Mouse (Mus musculus) spleen, adult 2 months (tissue): ENCODE data around the gene Trp53i13.

Experiments used
- CTCF ChIP-seq: fragments of 200-500 bp; IDR thresholded peaks from 2 replicates; pipeline ENCODE4 v1.5.1; 2011; ENCODE audit warnings: mild to moderate bottlenecking, inconsistent platforms; ENCODE audit not compliant: insufficient read depth, insufficient read length, insufficient replicate concordance; ENCODE audit errors: extremely low read depth
- POLR2A ChIP-seq: fragments of 200-500 bp; IDR thresholded peaks from 2 replicates; pipeline ENCODE4 v1.6.1; 2011; ENCODE audit warnings: low read depth, low read length, inconsistent platforms

DNA sequence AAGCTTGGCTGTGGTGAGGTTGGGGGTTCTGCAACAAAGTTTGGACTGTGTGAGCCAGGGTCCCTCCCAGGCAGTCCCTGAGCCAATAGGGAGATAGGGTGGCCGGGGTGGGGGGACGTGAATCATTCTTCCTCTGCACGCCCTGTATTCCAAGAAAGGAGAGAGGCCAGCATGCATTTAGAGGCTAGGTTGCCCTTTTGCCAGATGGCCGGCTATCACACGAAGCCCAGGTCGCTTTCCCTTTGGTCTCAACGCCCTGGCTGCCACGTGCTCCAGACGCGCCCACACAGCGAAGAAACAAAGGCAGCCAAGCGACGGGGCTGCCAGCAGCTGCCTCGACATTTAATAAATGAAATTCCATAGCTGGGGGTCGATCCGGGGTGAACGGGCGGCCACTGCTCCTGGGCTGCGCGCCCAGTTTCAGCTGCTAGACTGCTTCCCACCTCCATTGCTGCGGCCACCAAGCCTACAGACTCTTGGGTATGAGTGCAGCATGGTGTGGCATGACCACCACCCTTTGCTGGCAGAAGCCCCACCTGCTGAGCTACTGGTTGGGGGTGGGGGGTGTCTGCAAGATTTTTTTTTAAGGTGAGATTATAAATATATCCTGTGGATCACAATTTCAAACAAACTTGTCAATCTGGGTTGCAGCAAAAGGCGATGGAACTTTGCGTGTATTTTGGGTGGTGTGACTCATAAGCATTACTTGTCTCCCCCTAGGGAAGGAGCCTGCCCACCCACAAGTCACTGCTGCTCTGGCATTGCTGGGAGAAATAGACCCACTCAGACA, 24.1 kb downstream of the Trp53i13 start:
- TF ChIP-seq POLR2A (no peak), CTCF (no peak)
